Mouse (Mus musculus) heart, embryonic 12.5 days (tissue): ENCODE data around the gene Tmc4. TPM values are rescaled to one million over a fixed set of nuclear protein-coding genes. Genes with fewer than 3 reads are reported as not detected.

Experiments used
- ATAC-seq: fragments of 200-750 bp; cut with Nextera tagmentation; 2 replicates; pipeline ENCODE4 v1.8.0; 2017; ENCODE audit warnings: moderate TSS enrichment, moderate library complexity; ENCODE audit not compliant: insufficient number of reproducible peaks, low FRiP score
- H3K27ac ChIP-seq: fragments of 300-500 bp; sonication (generic); 2 replicates; pipeline ENCODE4 v1.5.1; 2016; ENCODE audit warnings: mild to moderate bottlenecking, moderate library complexity; ENCODE audit not compliant: poor library complexity, severe bottlenecking
- H3K27me3 ChIP-seq: fragments of 300-500 bp; sonication (generic); replicated peaks from 2 replicates; pipeline ENCODE4 v1.6.1; 2016; ENCODE audit warnings: mild to moderate bottlenecking, moderate library complexity
- H3K36me3 ChIP-seq: fragments of 300-500 bp; sonication (generic); 2 replicates; pipeline ENCODE4 v1.6.1; 2016; ENCODE audit warnings: mild to moderate bottlenecking, moderate library complexity
- H3K4me1 ChIP-seq: fragments of 300-500 bp; sonication (generic); replicated peaks from 2 replicates; pipeline ENCODE4 v1.6.1; 2016; ENCODE audit warnings: mild to moderate bottlenecking
- H3K4me2 ChIP-seq: fragments of 300-500 bp; sonication (generic); 2 replicates; pipeline ENCODE4 v1.6.1; 2016; ENCODE audit warnings: mild to moderate bottlenecking, moderate library complexity
- H3K4me3 ChIP-seq: fragments of 300-500 bp; sonication (generic); 2 replicates; pipeline ENCODE4 v1.5.1; 2016; ENCODE audit warnings: mild to moderate bottlenecking
- H3K9ac ChIP-seq: fragments of 300-500 bp; sonication (generic); 2 replicates; pipeline ENCODE4 v1.6.1; 2016; ENCODE audit warnings: mild to moderate bottlenecking, moderate library complexity
- H3K9me3 ChIP-seq: fragments of 300-500 bp; sonication (generic); replicated peaks from 2 replicates; pipeline ENCODE4 v1.6.1; 2016; ENCODE audit warnings: mild to moderate bottlenecking, moderate library complexity
- WGBS: fragments of 180-500 bp; shearing (Covaris S2); methylation state at CpG from one replicate; pipeline ENCODE4 v1.1.7; 2016; 5-methylcytosine and 5-hydroxymethylcytosine counted together
- polyA plus RNA-seq: library from polyadenylated mRNA; unstranded; fragments of >200 nt; fragmentation: Nextera tagmentation; extraction: Ambion mirVana; gene quantifications from 2 replicates; pipeline ENCODE4 v1.2.1, GENCODE M21; 2016

Gene Tmc4
- polyA plus RNA-seq, 1 experiment from 2014 or later = 4.6 TPM

- H3K27ac ChIP-seq = no peak overlapping the region
- H3K4me3 ChIP-seq = peak overlapping the region; percentile 73
- H3K9ac ChIP-seq = peak overlapping the region; percentile 88
- H3K9me3 ChIP-seq = no peaks in the 10 kb centered on the region
- H3K27me3 ChIP-seq = no peaks in the 10 kb centered on the region
- peaks cover 24% of the 10 kb centered on the region for H3K4me1 ChIP-seq
- H3K4me2 ChIP-seq = peak overlapping the region; percentile 78
- 37% methylated on average over 3 of the region's 3 CpGs for WGBS
- no peak for ATAC-seq
- H3K36me3 ChIP-seq = peaks cover 31% of the 10 kb centered on the region
These were observed 14.6 kb upstream of the Tmc4 start for GRCm38 (mm10) chr7:3691919-3692318.

- ATAC-seq = no peak
- Histone ChIP-seq H3K4me1 (no peaks in the 10 kb centered on the region), H3K27ac (no peak overlapping the region), H3K36me3 (peaks cover 66% of the 10 kb centered on the region), H3K4me3 (no peak overlapping the region), H3K27me3 (no peaks in the 10 kb centered on the region), H3K9me3 (no peaks in the 10 kb centered on the region), H3K9ac (no peak overlapping the region), H3K4me2 (no peak overlapping the region)
- WGBS = 79% methylated on average over 31 of the region's 31 CpGs
These were observed 8.2 kb upstream of the Tmc4 start for GRCm38 (mm10) chr7:3685400-3686187.

- H3K27ac ChIP-seq = no peak overlapping the region
- no peak overlapping the region for H3K4me3 ChIP-seq
- H3K27me3 ChIP-seq = no peaks in the 10 kb centered on the region
- no peaks in the 10 kb centered on the region for H3K9me3 ChIP-seq
- no peaks in the 10 kb centered on the region for H3K4me1 ChIP-seq
- H3K36me3 ChIP-seq = peaks cover 64% of the 10 kb centered on the region
- 86% methylated on average over 8 of the region's 8 CpGs for WGBS
- no peak overlapping the region for H3K9ac ChIP-seq
- ATAC-seq = no peak
- H3K4me2 ChIP-seq = no peak overlapping the region
These were observed 7.3 kb upstream of the Tmc4 start for GRCm38 (mm10) chr7:3684698-3685097.

GRCm38 (mm10) chr7:3683908-3684550, 6.7 kb upstream of the Tmc4 start:
- Histone ChIP-seq H3K36me3 (peaks cover 61% of the 10 kb centered on the region), H3K27me3 (no peaks in the 10 kb centered on the region), H3K27ac (no peak overlapping the region), H3K4me1 (no peaks in the 10 kb centered on the region), H3K4me3 (no peak overlapping the region), H3K9ac (no peak overlapping the region), H3K4me2 (no peak overlapping the region), H3K9me3 (no peaks in the 10 kb centered on the region)
- WGBS = 82% methylated on average over 10 of the region's 10 CpGs
- no peak for ATAC-seq

- H3K36me3 ChIP-seq = peaks cover 18% of the 10 kb centered on the region
- H3K4me3 ChIP-seq = no peak overlapping the region
- H3K27ac ChIP-seq = no peak overlapping the region
- H3K9me3 ChIP-seq = no peaks in the 10 kb centered on the region
- no peak for ATAC-seq
- H3K27me3 ChIP-seq = no peaks in the 10 kb centered on the region
- H3K4me1 ChIP-seq = no peaks in the 10 kb centered on the region
- no peak overlapping the region for H3K4me2 ChIP-seq
- H3K9ac ChIP-seq = no peak overlapping the region
- 84% methylated on average over 12 of the region's 12 CpGs for WGBS
These were observed 982 bp downstream of the Tmc4 start for GRCm38 (mm10) chr7:3676371-3676770.

GRCm38 (mm10) chr7:3675228-3675548, 2.2 kb downstream of the Tmc4 start:
- Histone ChIP-seq H3K9me3 (no peaks in the 10 kb centered on the region), H3K36me3 (peaks cover 10% of the 10 kb centered on the region), H3K27me3 (no peaks in the 10 kb centered on the region), H3K27ac (no peak overlapping the region), H3K9ac (no peak overlapping the region), H3K4me1 (no peaks in the 10 kb centered on the region), H3K4me3 (no peak overlapping the region), H3K4me2 (no peak overlapping the region)
- no peak; the same call in 1 of the 2 replicates for ATAC-seq
- WGBS = 74% methylated on average over 3 of the region's 3 CpGs

GRCm38 (mm10) chr7:3674507-3675227, 2.7 kb downstream of the Tmc4 start:
- no peak overlapping the region for H3K9ac ChIP-seq
- H3K27ac ChIP-seq = no peak overlapping the region
- H3K36me3 ChIP-seq = peaks cover 9% of the 10 kb centered on the region; the same call in 1 of the 2 replicates
- no peaks in the 10 kb centered on the region for H3K4me1 ChIP-seq
- no peak overlapping the region for H3K4me2 ChIP-seq
- 64% methylated on average over 10 of the region's 10 CpGs for WGBS
- H3K4me3 ChIP-seq = no peak overlapping the region
- H3K27me3 ChIP-seq = no peaks in the 10 kb centered on the region
- ATAC-seq = peak; percentile 77
- no peaks in the 10 kb centered on the region for H3K9me3 ChIP-seq

GRCm38 (mm10) chr7:3666921-3667391, 10.4 kb downstream of the Tmc4 start:
- 5% methylated on average over 14 of the region's 14 CpGs for WGBS

GRCm38 (mm10) chr7:3665215-3666114, 11.9 kb downstream of the Tmc4 start, which contains the start of gene Leng1:
Gene Leng1 (minus strand): TSS chr7:3665840.
- H3K4me1 ChIP-seq = peaks cover 31% of the 10 kb centered on the region
- WGBS = 4% methylated on average over 45 of the region's 45 CpGs
- no peaks in the 10 kb centered on the region for H3K27me3 ChIP-seq
- peak; percentile 98 for ATAC-seq
- peaks cover 29% of the 10 kb centered on the region for H3K36me3 ChIP-seq
- no peaks in the 10 kb centered on the region for H3K9me3 ChIP-seq
- H3K9ac ChIP-seq = peak within 1 kb of the TSS; percentile 85
- H3K4me2 ChIP-seq = peak within 1 kb of the TSS; percentile 90
- H3K27ac ChIP-seq = peak within 1 kb of the TSS; percentile 88
- peak within 1 kb of the TSS; percentile 80 for H3K4me3 ChIP-seq

More at GRCm38 (mm10) chr7:3666921-3667391, 10.4 kb downstream of the Tmc4 start:
- Histone ChIP-seq H3K9ac (peak overlapping the region; percentile 60), H3K27me3 (no peaks in the 10 kb centered on the region), H3K4me1 (peaks cover 31% of the 10 kb centered on the region), H3K27ac (peak overlapping the region; percentile 40; the same call in 1 of the 2 replicates), H3K4me3 (peak overlapping the region; percentile 35), H3K9me3 (no peaks in the 10 kb centered on the region), H3K36me3 (peaks cover 14% of the 10 kb centered on the region), H3K4me2 (peak overlapping the region; percentile 64)
- no peak for ATAC-seq

- ATAC-seq = peak; percentile 33; the same call in 1 of the 2 replicates
- peaks cover 37% of the 10 kb centered on the region for H3K36me3 ChIP-seq
- WGBS = 26% methylated on average over 15 of the region's 15 CpGs
- peaks cover 31% of the 10 kb centered on the region for H3K4me1 ChIP-seq
- peak overlapping the region; percentile 88 for H3K27ac ChIP-seq
- H3K9me3 ChIP-seq = no peaks in the 10 kb centered on the region
- H3K4me3 ChIP-seq = peak overlapping the region; percentile 80
- peak overlapping the region; percentile 90 for H3K4me2 ChIP-seq
- H3K27me3 ChIP-seq = no peaks in the 10 kb centered on the region
- H3K9ac ChIP-seq = peak overlapping the region; percentile 85
These were observed 12.7 kb downstream of the Tmc4 start for GRCm38 (mm10) chr7:3664524-3665214.
